Mouse (Mus musculus): ENCODE measurements around the gene Ccnd3.

- TF ChIP-seq TAL1 (IDR thresholded peaks at IDR 0.05; ENCODE audit: low read length) (no peak), GATA1 (IDR thresholded peaks at IDR 0.05; ENCODE audit: low read length) (no peak)
Measured at GRCm38 (mm10) chr17:47470121-47470520, 34.7 kb upstream of the Ccnd3 start.
